Mouse (Mus musculus) liver, postnatal 0 days (tissue): ENCODE data around the gene Atp8a1. TPM values are rescaled to one million over a fixed set of nuclear protein-coding genes. Genes with fewer than 3 reads are reported as not detected.

Source experiments
- ATAC-seq: fragments of 200-750 bp; cut with Nextera tagmentation; 2 replicates; pipeline ENCODE4 v1.8.0; 2017; ENCODE audit warnings: mild to moderate bottlenecking, moderate library complexity
- DNase-seq: peaks from one replicate; pipeline ENCODE4 v3.0.0-alpha.2; 2016
- H3K27ac ChIP-seq: fragments of 300-500 bp; sonication (generic); 2 replicates; pipeline ENCODE4 v1.5.1; 2014; ENCODE audit warnings: antibody characterized with exemption, moderate library complexity, mild to moderate bottlenecking, low read depth
- H3K27me3 ChIP-seq: fragments of 300-500 bp; sonication (generic); 2 replicates; pipeline ENCODE4 v1.6.1; 2014; ENCODE audit warnings: low read length, control low read depth, mixed read lengths; ENCODE audit not compliant: insufficient read depth
- H3K36me3 ChIP-seq: fragments of 300-500 bp; sonication (generic); replicated peaks from 2 replicates; pipeline ENCODE4 v1.6.1; 2014; ENCODE audit warnings: mild to moderate bottlenecking, control low read depth, low read length, moderate library complexity, mixed read lengths; ENCODE audit not compliant: insufficient read depth
- H3K4me1 ChIP-seq: fragments of 300-500 bp; sonication (generic); 2 replicates; pipeline ENCODE4 v1.6.1; 2014; ENCODE audit warnings: antibody characterized with exemption, mild to moderate bottlenecking, control low read depth; ENCODE audit not compliant: insufficient read depth
- H3K4me2 ChIP-seq: fragments of 300-500 bp; sonication (generic); 2 replicates; pipeline ENCODE4 v1.6.1; 2014; ENCODE audit warnings: low read depth, mild to moderate bottlenecking, low read length, moderate library complexity, mixed read lengths
- H3K4me3 ChIP-seq: fragments of 300-500 bp; sonication (generic); 2 replicates; pipeline ENCODE4 v1.5.1; 2014; ENCODE audit warnings: low read depth, low read length
- H3K9ac ChIP-seq: fragments of 300-500 bp; sonication (generic); replicated peaks from 2 replicates; pipeline ENCODE4 v1.6.1; 2014; ENCODE audit warnings: mild to moderate bottlenecking, moderate library complexity
- H3K9me3 ChIP-seq: fragments of 300-500 bp; sonication (generic); 2 replicates; pipeline ENCODE4 v1.6.1; 2016; ENCODE audit warnings: mild to moderate bottlenecking, control low read depth, low read length, mixed read lengths
- CTCF ChIP-seq: sonication (generic); IDR thresholded peaks from 2 replicates; pipeline ENCODE4 v1.5.1; 2016; ENCODE audit warnings: antibody characterized with exemption, low read depth
- EP300 ChIP-seq: IDR thresholded peaks from 2 replicates; pipeline ENCODE4 v1.6.1; 2016; ENCODE audit warnings: antibody characterized with exemption, low read depth, mild to moderate bottlenecking
- WGBS: fragments of 180-500 bp; shearing (Covaris S2); extraction: QIAGEN DNeasy Blood & Tissue Kit; methylation state at CpG from one replicate; pipeline ENCODE4 v1.1.7; 2014; ENCODE audit not compliant: insufficient replicate concordance; 5-methylcytosine and 5-hydroxymethylcytosine counted together
- polyA plus RNA-seq: library from polyadenylated mRNA; unstranded; fragments of >200 nt; fragmentation: Nextera tagmentation; extraction: Ambion mirVana; gene quantifications from 2 replicates; pipeline ENCODE4 v1.2.1, GENCODE M21; 2015

The Atp8a1 gene
- polyA plus RNA-seq, 1 experiment from 2014 or later: 18.5 TPM

- H3K4me2 ChIP-seq: no peak overlapping the region
- TF ChIP-seq CTCF: no peak
- TF ChIP-seq EP300: no peak
- H3K27ac ChIP-seq: no peak overlapping the region
- DNase-seq (no peak), ATAC-seq (no peak)
- H3K4me1 ChIP-seq: no peaks in the 10 kb centered on the region
- peaks cover 23% of the 10 kb centered on the region for H3K36me3 ChIP-seq
- H3K9ac ChIP-seq: no peak overlapping the region
- H3K9me3 ChIP-seq: no peaks in the 10 kb centered on the region
- WGBS: 70% methylated on average over 3 of the region's 3 CpGs
- H3K27me3 ChIP-seq: no peaks in the 10 kb centered on the region
- H3K4me3 ChIP-seq: no peak overlapping the region
These were observed 149.1 kb downstream of the Atp8a1 start for GRCm38 (mm10) chr5:67698176-67698575.

GRCm38 (mm10) chr5:67696741-67697596 is 150.3 kb downstream of the Atp8a1 start:
- 66% methylated on average over 12 of the region's 12 CpGs for WGBS
- Histone ChIP-seq H3K9me3 (no peaks in the 10 kb centered on the region), H3K9ac (no peak overlapping the region), H3K4me2 (no peak overlapping the region), H3K27me3 (no peaks in the 10 kb centered on the region), H3K36me3 (peaks cover 18% of the 10 kb centered on the region), H3K4me1 (no peaks in the 10 kb centered on the region), H3K27ac (no peak overlapping the region), H3K4me3 (no peak overlapping the region)
- DNase-seq (no peak), ATAC-seq (no peak)
- TF ChIP-seq CTCF: no peak
- no peak for TF ChIP-seq EP300

- peaks cover 5% of the 10 kb centered on the region; the same call in 1 of the 2 replicates for H3K36me3 ChIP-seq
- H3K4me1 ChIP-seq: no peaks in the 10 kb centered on the region
- no peak overlapping the region for H3K4me2 ChIP-seq
- no peaks in the 10 kb centered on the region for H3K27me3 ChIP-seq
- H3K9ac ChIP-seq: no peak overlapping the region
- 88% methylated on average over 14 of the region's 14 CpGs for WGBS
- no peak for DNase-seq
- H3K9me3 ChIP-seq: no peaks in the 10 kb centered on the region
- TF ChIP-seq CTCF: no peak
- H3K27ac ChIP-seq: no peak overlapping the region
- no peak overlapping the region for H3K4me3 ChIP-seq
- ATAC-seq: no peak
These were observed 152.1 kb downstream of the Atp8a1 start for GRCm38 (mm10) chr5:67695055-67695710.

- no peak for ATAC-seq
- no peak overlapping the region for H3K27ac ChIP-seq
- no peaks in the 10 kb centered on the region for H3K9me3 ChIP-seq
- no peak overlapping the region for H3K9ac ChIP-seq
- no peak for DNase-seq
- no peaks in the 10 kb centered on the region for H3K27me3 ChIP-seq
- TF ChIP-seq CTCF: no peak
- TF ChIP-seq EP300: no peak
- no peak overlapping the region for H3K4me2 ChIP-seq
- no peak overlapping the region for H3K4me3 ChIP-seq
- H3K4me1 ChIP-seq: no peaks in the 10 kb centered on the region
- WGBS: 92% methylated on average over 9 of the region's 9 CpGs
- no peaks in the 10 kb centered on the region; the same call in 1 of the 2 replicates for H3K36me3 ChIP-seq
These were observed 156.9 kb downstream of the Atp8a1 start for GRCm38 (mm10) chr5:67690336-67690735.

- H3K9me3 ChIP-seq: no peaks in the 10 kb centered on the region
- H3K36me3 ChIP-seq: no peaks in the 10 kb centered on the region; the same call in 1 of the 2 replicates
- no peak overlapping the region for H3K4me2 ChIP-seq
- no peak overlapping the region for H3K4me3 ChIP-seq
- H3K9ac ChIP-seq: no peak overlapping the region
- no peaks in the 10 kb centered on the region for H3K4me1 ChIP-seq
- no peaks in the 10 kb centered on the region for H3K27me3 ChIP-seq
- no peak overlapping the region for H3K27ac ChIP-seq
- ATAC-seq (no peak), DNase-seq (no peak)
- no peak for TF ChIP-seq EP300
- no peak for TF ChIP-seq CTCF
- WGBS: 94% methylated on average over 8 of the region's 8 CpGs
These were observed 159.2 kb downstream of the Atp8a1 start for GRCm38 (mm10) chr5:67688001-67688400.

DNA sequence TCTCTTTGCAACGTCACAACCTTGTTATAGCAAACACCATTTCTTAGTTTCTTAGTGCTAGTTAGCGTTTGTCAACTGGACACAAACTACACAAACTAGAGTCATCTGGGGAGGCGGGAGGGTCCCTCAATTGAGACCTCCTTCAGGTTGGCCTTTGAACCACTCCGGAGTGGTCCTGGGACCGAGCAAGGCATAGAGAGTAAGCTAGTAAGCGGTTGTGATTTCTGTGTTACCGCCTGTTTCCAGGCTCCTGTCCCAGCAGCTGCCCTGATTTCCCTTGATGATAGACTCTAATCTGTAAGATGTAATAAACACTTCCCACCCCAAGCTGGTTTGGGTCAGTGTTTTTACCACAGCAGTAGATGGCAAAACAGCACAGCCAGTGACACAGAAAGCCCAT is 161.3 kb downstream of the Atp8a1 start:
- no peak overlapping the region for H3K9ac ChIP-seq
- H3K27ac ChIP-seq: no peak overlapping the region
- H3K9me3 ChIP-seq: no peaks in the 10 kb centered on the region
- H3K4me2 ChIP-seq: no peak overlapping the region
- no peaks in the 10 kb centered on the region for H3K27me3 ChIP-seq
- H3K4me3 ChIP-seq: no peak overlapping the region
- WGBS: 83% methylated on average over 7 of the region's 7 CpGs
- TF ChIP-seq CTCF (no peak), EP300 (no peak)
- H3K4me1 ChIP-seq: no peaks in the 10 kb centered on the region
- H3K36me3 ChIP-seq: peaks cover 6% of the 10 kb centered on the region
- ATAC-seq (no peak), DNase-seq (no peak)
